Mouse (Mus musculus): ENCODE results near the gene Ppp2r5b. TPM values are rescaled to one million over a fixed set of nuclear protein-coding genes. Genes with fewer than 3 reads are reported as not detected.
A peak's percentile ranks its signal among the peaks of the same experiment; 100 is the strongest.

The Ppp2r5b gene
- total RNA-seq (2021): 10 to 100 TPM; 24.3 to 25.4 TPM
- long read RNA-seq, experiment 1, transcript Ppp2r5b-201 (14 exons, 2,742 nt): major isoform, 41 of 59 reads
- long read RNA-seq, experiment 1, partial matches to known transcripts: 7 of 59 reads
- long read RNA-seq, experiment 1, other reads (novel, unspliced or antisense): 11 of 59 reads
- long read RNA-seq, experiment 2, transcript Ppp2r5b-201 (14 exons, 2,742 nt): major isoform, 45 of 49 reads
- long read RNA-seq, experiment 2, partial matches to known transcripts: 1 of 49 reads
- long read RNA-seq, experiment 2, other reads (novel, unspliced or antisense): 3 of 49 reads

GRCm38 (mm10) chr19:6235084-6236052 lies at the start of gene Ppp2r5b:
Gene Ppp2r5b (minus strand): TSS chr19:6235872.
- DNase-seq: peak; percentile 93

DNA sequence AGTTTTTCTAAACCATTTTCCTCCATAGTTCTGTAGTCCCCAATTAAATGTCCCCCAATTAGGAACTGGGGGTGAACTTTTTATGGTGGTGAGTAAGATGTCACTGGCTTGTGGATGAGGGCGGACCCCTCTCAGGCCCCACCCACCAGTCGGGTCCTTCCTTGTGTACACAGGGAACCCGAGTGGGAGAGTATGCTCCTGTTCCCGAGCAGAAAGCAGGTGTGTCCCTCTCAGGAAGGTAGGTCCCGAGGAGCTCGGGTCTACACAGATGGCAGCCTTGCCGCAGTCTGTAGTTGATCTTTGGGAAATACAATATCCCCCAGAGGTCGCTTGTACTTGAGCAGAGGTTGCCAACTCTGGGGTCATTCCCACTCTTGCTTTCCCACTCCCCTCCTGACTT lies 49.6 kb upstream of the Ppp2r5b start:
- no peak for DNase-seq

- DNase-seq: no peak
Observed at GRCm38 (mm10) chr19:6284502-6284901, 48.8 kb upstream of the Ppp2r5b start.

DNA sequence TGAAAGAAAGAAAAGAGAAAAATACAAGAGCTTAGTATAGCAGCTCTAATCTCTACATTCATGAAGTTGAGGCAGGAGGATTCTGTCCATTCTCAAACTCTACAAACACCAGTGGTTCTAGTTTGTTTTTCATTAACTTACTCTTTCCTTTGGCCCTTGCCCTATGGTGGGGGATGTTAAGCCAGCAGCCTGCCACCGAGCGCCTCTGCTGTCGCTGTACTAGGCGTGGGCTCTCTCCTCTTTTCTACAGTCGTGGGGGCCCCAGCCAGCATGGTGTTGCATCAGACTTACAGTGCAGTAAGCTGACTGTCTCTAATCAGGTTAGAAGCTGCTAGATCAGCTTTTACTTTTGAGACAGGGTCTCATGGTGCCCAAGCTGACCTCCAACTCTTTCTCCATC lies 47.3 kb upstream of the Ppp2r5b start:
- no peak for DNase-seq

- no peak for DNase-seq
Observed at GRCm38 (mm10) chr19:6281122-6282020, 45.7 kb upstream of the Ppp2r5b start.

GRCm38 (mm10) chr19:6280554-6280953 lies 44.9 kb upstream of the Ppp2r5b start:
- DNase-seq: no peak

- DNase-seq: no peak
Observed at GRCm38 (mm10) chr19:6279481-6280144, 43.9 kb upstream of the Ppp2r5b start.

DNA sequence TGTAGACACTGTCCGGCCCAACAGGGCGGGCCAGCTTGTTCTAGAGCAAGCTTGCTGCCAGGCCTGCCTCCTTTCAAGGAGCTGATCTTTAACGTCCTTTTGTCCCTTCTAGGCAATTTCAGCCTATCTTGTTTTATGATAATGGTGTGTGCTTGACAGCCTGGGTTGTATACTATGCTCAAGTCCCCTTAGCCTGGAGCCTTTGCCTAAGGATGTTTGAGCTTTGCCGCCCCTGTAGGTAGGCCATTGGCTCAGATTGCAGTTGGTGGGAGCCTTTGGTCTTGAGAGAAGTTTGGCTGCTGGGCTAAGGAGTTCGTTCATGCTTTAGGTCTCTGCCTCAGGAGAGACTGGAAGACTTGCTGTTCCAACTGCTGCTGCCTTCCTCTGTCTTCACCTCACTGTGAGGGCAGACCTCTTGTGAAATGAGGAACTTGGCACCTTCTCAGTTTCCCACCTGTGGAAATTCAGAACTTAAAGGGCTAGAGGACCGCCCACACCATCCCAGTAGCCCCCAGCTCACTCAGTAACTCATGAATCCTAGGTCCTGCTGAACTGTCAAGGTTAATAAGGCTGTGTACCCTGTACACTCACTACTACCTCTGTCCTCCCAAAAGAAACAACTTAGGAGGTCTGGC lies 42.9 kb upstream of the Ppp2r5b start:
- peak; percentile 57 for DNase-seq

- no peak for DNase-seq
Observed at GRCm38 (mm10) chr19:6277661-6278438, 42.2 kb upstream of the Ppp2r5b start.

DNA sequence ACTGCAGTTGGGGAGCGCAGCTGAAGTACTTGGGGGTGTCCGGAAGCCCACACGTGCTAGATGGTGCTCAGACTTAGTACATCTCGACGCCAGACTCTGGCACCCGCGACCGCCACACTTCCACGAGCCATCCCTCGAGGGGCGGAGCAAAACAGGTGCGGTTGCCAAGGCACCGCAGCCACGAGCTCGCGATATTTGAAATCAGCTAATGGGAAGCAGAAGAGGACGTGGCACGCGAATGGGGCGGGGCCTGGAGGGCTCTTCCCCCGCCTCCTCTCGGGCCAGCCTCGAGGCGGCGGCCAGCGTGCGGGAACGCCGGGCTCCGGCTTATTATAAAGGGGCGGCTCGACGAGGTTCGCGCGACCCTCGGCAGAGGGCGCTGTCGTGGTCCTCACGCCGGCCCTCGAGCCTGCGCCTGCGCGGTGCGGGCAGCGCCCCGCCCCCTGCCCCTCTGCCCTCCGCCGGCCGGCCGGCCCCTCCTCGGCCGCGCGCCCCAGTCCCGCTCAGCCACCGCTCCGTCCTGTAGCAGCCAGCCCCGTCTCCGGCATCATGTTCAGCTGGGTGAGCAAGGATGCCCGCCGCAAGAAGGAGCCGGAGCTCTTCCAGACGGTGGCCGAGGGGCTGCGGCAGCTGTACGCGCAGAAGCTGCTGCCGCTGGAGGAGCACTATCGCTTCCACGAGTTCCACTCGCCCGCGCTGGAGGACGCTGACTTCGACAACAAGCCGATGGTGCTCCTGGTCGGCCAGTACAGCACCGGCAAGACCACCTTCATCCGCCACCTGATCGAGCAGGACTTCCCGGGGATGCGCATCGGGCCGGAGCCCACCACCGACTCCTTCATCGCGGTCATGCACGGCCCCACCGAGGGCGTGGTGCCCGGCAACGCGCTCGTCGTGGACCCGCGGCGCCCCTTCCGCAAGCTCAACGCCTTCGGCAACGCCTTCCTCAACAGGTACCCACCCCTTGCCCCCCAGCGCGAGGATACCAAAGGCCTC lies 41.1 kb upstream of the Ppp2r5b start, which contains the start of gene Ehd1:
Ehd1 (plus strand) TSS at position 300 of the 996 bp plus-strand sequence.
- peak; percentile 98 for DNase-seq

DNA sequence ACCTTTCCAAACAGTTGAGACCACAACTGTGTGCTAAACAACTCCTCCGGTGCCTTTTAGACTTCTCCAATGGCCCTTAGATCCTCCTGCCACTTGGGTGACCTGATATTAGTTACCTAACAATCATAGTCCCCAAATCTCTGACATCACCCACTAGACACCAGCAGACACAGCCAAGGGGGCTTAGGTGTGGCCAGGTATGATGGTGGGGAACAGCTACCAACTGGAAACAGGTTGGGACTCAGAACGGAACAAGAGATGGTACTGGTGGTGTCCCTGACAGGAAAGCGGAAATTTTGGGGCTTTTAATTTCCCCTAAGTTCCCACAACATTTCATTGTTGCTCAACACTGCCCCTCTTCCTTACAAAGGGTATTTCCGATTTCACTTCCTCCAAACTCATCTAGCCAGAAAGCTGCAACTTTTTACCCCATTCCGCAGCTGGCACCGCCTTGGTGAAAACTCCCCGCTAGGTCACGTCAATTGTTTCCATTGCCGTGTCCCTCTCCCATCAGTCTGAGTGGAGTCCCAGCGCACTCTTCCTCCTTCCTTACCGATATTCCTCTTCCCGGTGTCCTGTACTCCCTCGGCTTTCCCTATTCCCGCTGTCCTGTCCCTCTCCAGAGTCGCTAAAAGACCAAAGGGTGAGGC lies 40.2 kb upstream of the Ppp2r5b start:
- DNase-seq: no peak

- DNase-seq: no peak
Observed at GRCm38 (mm10) chr19:6273998-6274608, 38.4 kb upstream of the Ppp2r5b start.

- DNase-seq: no peak
Observed at GRCm38 (mm10) chr19:6273592-6273991, 37.9 kb upstream of the Ppp2r5b start.

GRCm38 (mm10) chr19:6272738-6273137 lies 37.1 kb upstream of the Ppp2r5b start:
- DNase-seq: no peak

DNA sequence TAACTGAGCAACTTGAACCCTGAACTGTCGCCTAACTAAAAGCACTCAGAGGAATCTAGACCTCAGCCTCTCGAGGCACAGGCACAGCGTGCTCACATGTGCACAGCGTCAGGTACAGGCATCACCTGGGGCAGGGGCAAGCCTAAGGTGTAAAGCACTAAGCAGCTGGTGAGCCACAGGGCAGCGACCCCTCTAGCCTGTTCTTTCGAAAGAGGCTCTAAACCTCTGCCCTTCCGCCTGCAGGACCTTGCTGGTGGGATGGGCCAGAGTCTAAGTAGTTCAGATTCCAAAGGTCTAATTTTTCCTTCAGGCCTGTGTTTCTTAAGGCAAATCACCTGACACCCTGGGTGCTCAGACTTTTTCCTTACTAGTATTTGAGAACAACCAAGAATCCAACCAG lies 36.4 kb upstream of the Ppp2r5b start:
- no peak for DNase-seq

GRCm38 (mm10) chr19:6271206-6271605 lies 35.5 kb upstream of the Ppp2r5b start:
- DNase-seq: no peak

- DNase-seq: no peak
Observed at GRCm38 (mm10) chr19:6270661-6271060, 35.0 kb upstream of the Ppp2r5b start.
